Mouse (Mus musculus): ENCODE data around the gene Npy2r. TPM values are rescaled to one million over a fixed set of nuclear protein-coding genes. Genes with fewer than 3 reads are reported as not detected.

The Npy2r gene
- 0.13 and 0.21 TPM in 2 replicates for polyA plus RNA-seq (2016; fragmentation: Nextera tagmentation; extraction: Ambion mirVana)

- under 1% methylated on average over 32 of the region's 32 CpGs for WGBS
- no peaks in the 10 kb centered on the region for H3K36me3 ChIP-seq
These were observed at the start of gene Npy2r for GRCm38 (mm10) chr3:82547908-82548721. Gene Npy2r (minus strand): TSS chr3:82548084.

DNA sequence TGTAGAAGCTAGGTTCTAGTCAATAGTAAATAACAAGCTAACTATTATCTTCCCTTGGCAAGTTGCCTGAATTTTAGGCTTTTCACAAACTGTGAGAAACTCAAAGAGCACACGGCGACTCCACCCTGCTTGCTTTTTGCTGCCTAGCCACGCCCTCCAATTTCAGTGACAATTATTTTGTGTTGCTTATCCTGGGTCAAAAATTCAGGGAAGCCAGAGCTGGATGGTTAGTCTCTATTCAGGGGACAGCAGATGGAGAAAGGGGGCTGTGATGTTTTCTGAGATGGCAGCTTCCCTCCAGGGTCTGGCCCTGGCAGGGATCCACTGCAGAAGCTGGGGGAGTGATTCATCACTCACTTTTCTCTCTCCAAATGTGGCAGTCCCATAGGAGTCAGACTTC, 9.9 kb upstream of the Npy2r start:
- H3K9me3 ChIP-seq = no peaks in the 10 kb centered on the region
- H3K27ac ChIP-seq = no peak overlapping the region
- no peak for DNase-seq (ENCODE audit: low spot score)
- H3K36me3 ChIP-seq = no peaks in the 10 kb centered on the region
- 72% methylated on average over 3 of the region's 3 CpGs for WGBS
- no peak overlapping the region for H3K4me3 ChIP-seq
- no peaks in the 10 kb centered on the region for H3K27me3 ChIP-seq (ENCODE audit: insufficient read depth, poor library complexity, severe bottlenecking)
- H3K4me1 ChIP-seq (replicated peaks) = no peaks in the 10 kb centered on the region

More at GRCm38 (mm10) chr3:82547908-82548721, at the start of gene Npy2r:
- Histone ChIP-seq H3K4me3 (peak within 1 kb of the TSS; percentile 59), H3K9me3 (no peaks in the 10 kb centered on the region), H3K27ac (no peak within 1 kb of the TSS), H3K27me3 (ENCODE audit: insufficient read depth, poor library complexity, severe bottlenecking) (peaks cover 37% of the 10 kb centered on the region), H3K4me1 (replicated peaks) (peaks cover 14% of the 10 kb centered on the region)
- peak; percentile 52 for DNase-seq (ENCODE audit: low spot score)

DNA sequence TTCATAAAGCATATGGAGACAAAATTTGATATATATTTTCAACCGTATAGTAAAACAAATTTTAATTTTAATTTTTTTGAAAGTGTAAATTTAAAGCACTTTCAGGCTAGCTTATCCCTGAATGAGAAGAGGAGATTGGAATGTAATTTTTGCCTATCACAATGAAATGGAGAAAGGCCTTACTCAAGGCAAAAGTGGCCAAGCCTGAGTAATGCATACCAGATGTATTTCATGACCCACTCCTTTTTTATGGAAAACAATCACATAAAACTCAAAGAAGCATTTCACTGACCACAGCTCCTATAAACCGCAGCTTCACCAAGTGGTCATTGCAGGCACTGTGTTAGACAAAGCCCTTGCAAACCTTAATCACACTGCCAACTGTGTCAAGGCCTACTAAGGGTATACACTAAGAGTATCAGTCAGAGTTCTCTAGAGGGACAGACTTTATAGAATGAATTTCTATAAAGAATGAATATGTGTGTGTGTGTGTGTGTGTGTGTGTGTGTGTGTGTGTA, 8.5 kb upstream of the Npy2r start:
- H3K4me1 ChIP-seq (replicated peaks) = no peaks in the 10 kb centered on the region
- no peaks in the 10 kb centered on the region for H3K27me3 ChIP-seq (ENCODE audit: insufficient read depth, poor library complexity, severe bottlenecking)
- H3K27ac ChIP-seq = no peak overlapping the region
- no peak overlapping the region for H3K4me3 ChIP-seq
- H3K36me3 ChIP-seq = no peaks in the 10 kb centered on the region
- 88% methylated on average over 2 of the region's 2 CpGs for WGBS
- no peak for DNase-seq (ENCODE audit: low spot score)
- H3K9me3 ChIP-seq = no peaks in the 10 kb centered on the region

DNA sequence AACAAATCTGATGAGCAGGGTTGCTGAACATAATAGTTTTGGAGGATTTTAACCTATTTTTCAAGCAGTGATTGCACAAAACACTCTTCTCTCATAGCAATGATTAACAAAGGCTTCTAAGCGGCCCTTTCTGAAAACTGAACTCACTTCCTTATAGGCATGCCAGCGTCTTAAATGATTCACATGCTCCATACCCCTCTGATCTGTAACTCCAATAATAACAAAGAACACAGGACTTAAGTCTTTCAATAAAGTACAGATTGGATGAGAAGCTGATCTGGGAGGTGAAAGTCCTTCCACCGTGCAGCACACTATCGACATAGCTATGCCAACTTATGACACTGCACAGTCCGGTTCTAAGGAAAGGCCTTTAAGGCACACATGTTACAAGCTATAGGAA, 2.0 kb upstream of the Npy2r start:
- no peak for DNase-seq (ENCODE audit: low spot score)
- H3K36me3 ChIP-seq = no peaks in the 10 kb centered on the region
- peaks cover 14% of the 10 kb centered on the region for H3K4me1 ChIP-seq (replicated peaks)
- 91% methylated on average over 5 of the region's 5 CpGs for WGBS
- peaks cover 37% of the 10 kb centered on the region for H3K27me3 ChIP-seq (ENCODE audit: insufficient read depth, poor library complexity, severe bottlenecking)
- no peak overlapping the region for H3K4me3 ChIP-seq
- H3K9me3 ChIP-seq = no peaks in the 10 kb centered on the region
- no peak overlapping the region for H3K27ac ChIP-seq

GRCm38 (mm10) chr3:82548753-82549152, 869 bp upstream of the Npy2r start:
- DNase-seq (ENCODE audit: low spot score) = no peak
- WGBS = 7% methylated on average over 9 of the region's 9 CpGs
- no peaks in the 10 kb centered on the region for H3K36me3 ChIP-seq
- no peak overlapping the region for H3K27ac ChIP-seq
- peak overlapping the region; percentile 59 for H3K4me3 ChIP-seq
- no peaks in the 10 kb centered on the region for H3K9me3 ChIP-seq
- H3K4me1 ChIP-seq (replicated peaks) = peaks cover 14% of the 10 kb centered on the region
- H3K27me3 ChIP-seq (ENCODE audit: insufficient read depth, poor library complexity, severe bottlenecking) = peaks cover 37% of the 10 kb centered on the region

DNA sequence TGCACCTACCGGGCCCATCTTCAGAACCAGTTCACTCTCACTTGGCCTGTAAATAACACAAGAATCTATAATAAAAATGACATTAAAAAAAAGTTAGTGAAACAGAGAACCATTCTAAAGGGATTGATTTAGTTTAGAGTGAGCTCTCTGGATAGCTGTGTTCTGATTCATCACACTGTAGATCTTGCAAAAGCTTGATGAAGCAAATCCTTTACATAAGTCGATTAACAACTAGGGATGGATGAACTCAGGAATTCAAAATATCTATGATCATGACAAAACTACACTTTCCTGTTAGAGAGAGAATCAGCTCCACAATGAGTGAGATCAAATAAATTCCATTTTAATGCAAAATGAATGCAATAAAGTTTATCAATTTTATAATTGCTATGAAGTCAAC, 6.4 kb downstream of the Npy2r start:
- no peak for DNase-seq (ENCODE audit: low spot score)
- WGBS = 92% methylated on average over 2 of the region's 2 CpGs
- no peaks in the 10 kb centered on the region for H3K36me3 ChIP-seq
- H3K4me1 ChIP-seq (replicated peaks) = no peaks in the 10 kb centered on the region
- H3K27ac ChIP-seq = no peak overlapping the region
- H3K9me3 ChIP-seq = no peaks in the 10 kb centered on the region
- peaks cover 3% of the 10 kb centered on the region; the same call in 1 of the 2 replicates for H3K27me3 ChIP-seq (ENCODE audit: insufficient read depth, poor library complexity, severe bottlenecking)
- no peak overlapping the region for H3K4me3 ChIP-seq

DNA sequence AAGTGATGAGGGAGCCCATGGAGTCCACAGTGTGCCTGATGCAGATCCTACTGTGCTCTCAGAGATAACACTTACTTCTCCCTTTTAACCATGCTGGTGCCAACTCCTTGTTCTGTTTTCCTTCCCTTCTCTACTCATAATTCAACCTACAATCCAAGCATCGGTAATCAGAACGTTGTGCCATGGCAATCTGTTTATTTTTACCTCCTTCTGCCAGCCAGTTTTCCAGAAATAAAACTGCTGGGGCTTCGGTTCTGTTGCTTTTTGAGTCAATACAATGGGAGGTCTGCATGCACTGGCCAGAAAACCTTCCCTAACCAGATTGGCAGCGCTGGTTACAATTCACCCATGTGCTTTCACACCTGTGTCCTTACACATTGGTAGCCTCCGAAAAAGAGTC, 7.9 kb downstream of the Npy2r start:
- 84% methylated on average over 5 of the region's 5 CpGs for WGBS

GRCm38 (mm10) chr3:82524792-82525191, 23.1 kb downstream of the Npy2r start:
- DNase-seq (ENCODE audit: low spot score) = no peak
- Histone ChIP-seq H3K27ac (no peak overlapping the region), H3K36me3 (no peaks in the 10 kb centered on the region), H3K27me3 (ENCODE audit: insufficient read depth, poor library complexity, severe bottlenecking) (no peaks in the 10 kb centered on the region), H3K9me3 (no peaks in the 10 kb centered on the region), H3K4me3 (no peak overlapping the region), H3K4me1 (replicated peaks) (no peaks in the 10 kb centered on the region)
- 90% methylated on average over 1 of the region's 1 CpGs for WGBS

More for the DNA sequence above, 7.9 kb downstream of the Npy2r start:
- Histone ChIP-seq H3K4me1 (replicated peaks) (no peaks in the 10 kb centered on the region), H3K9me3 (no peaks in the 10 kb centered on the region), H3K36me3 (no peaks in the 10 kb centered on the region), H3K27ac (no peak overlapping the region), H3K27me3 (ENCODE audit: insufficient read depth, poor library complexity, severe bottlenecking) (no peaks in the 10 kb centered on the region), H3K4me3 (no peak overlapping the region)
- DNase-seq (ENCODE audit: low spot score) = no peak

DNA sequence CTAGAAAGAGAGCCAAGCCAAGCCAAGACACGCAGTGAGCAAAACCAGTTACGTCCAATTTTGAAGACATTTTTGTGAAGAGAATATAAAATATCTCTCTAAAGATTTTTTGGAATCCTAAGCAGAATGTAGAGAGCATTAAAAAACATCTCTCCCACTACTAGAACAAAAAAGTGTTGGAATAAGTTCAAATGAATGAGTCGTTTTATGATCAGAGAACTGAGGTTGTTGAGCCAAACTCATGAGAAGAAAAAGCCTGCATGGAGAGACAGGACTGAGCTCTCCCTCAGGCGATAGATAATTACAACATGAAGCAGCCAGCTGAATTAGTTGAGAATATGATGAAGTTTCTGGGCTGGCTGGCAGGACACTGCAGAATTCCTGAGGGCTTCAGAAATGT, 49.9 kb downstream of the Npy2r start:
- Histone ChIP-seq H3K27me3 (ENCODE audit: insufficient read depth, poor library complexity, severe bottlenecking) (no peaks in the 10 kb centered on the region), H3K36me3 (no peaks in the 10 kb centered on the region), H3K4me3 (no peak overlapping the region), H3K4me1 (replicated peaks) (no peaks in the 10 kb centered on the region), H3K27ac (no peak overlapping the region), H3K9me3 (no peaks in the 10 kb centered on the region)
- 89% methylated on average over 4 of the region's 4 CpGs for WGBS
- DNase-seq (ENCODE audit: low spot score) = no peak

Other genes with a start within 250 kb of the Npy2r start
- 6.9 TPM in 2 replicates for gene Map9, start 190.0 kb downstream of the Npy2r start, polyA plus RNA-seq (2016; fragmentation: Nextera tagmentation; extraction: Ambion mirVana)